Mouse (Mus musculus) testis, postnatal 10 days (tissue): ENCODE data around the gene Dtnb.
A peak's percentile ranks its signal among the peaks of the same experiment; 100 is the strongest.
"Not testable (repeated sequence)": the region's sequence is repeated elsewhere in the genome, so short reads cannot be mapped to it uniquely, and the experiment has no call there.

Experiments used
- DNase-seq: peaks from one replicate; pipeline ENCODE4 v3.0.0; 2021; ENCODE audit warnings: low spot score

Dtnb gene

DNA sequence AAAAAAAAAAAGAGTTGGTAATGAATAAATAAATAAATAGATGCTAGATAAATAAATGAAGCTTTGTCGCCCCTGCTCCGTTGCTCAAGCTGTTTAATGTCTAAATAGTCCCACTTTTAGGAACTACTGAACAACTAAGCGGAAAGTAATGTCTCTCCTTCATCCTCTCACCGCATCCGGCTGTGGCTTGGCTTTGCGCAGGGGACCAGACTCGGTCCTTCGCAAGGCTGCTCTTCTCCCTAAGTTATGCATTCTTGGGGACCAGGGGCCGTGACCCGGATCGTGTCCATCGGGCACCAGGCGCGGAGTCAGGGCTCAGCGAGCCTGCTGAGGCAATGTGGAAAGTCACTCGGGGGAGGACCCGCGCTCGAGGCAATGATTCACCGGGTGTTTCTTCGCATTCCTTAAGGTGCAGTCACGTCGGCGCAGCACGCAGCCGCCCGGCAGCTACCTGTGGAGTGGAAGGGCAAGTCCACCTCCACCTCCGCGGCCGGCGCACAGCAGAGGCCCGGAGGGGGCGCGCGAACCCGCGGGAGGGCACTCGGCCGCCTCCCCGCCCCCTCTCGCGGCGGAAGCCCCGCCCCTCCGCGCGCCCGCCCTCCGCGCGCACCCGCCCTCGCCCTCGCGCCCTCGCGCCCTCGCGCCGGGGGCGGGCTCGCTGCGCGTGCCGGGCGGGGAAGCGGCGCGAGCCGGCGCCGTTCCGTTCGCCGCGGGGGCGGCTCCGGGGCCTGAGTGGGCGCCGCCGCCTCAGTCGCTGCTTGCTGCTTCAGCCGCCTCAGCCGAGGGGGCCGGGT, at the start of gene Dtnb:
TSS of gene Dtnb (plus strand) at position 595 of the 794 bp plus-strand sequence.
- peak; percentile 86 for DNase-seq

DNA sequence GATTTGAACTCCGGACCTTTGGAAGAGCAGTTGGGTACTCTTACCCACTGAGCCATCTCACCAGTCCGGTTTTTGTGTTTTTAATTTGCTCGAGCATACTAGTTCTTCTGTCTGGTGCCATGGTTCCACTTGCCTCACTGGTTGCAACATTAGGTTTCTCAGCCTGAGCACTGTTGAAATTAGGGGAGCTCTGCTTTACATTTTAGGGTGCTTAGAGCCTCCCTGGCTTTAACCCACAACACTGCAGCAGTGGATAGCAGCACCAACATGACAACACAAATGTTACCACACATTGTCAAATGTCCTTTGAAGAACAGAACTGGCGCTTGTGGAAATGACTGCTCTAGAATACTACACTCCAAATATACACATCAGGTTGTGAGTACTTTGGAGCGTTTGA, 46.6 kb upstream of the Dtnb start:
- DNase-seq = no peak

DNA sequence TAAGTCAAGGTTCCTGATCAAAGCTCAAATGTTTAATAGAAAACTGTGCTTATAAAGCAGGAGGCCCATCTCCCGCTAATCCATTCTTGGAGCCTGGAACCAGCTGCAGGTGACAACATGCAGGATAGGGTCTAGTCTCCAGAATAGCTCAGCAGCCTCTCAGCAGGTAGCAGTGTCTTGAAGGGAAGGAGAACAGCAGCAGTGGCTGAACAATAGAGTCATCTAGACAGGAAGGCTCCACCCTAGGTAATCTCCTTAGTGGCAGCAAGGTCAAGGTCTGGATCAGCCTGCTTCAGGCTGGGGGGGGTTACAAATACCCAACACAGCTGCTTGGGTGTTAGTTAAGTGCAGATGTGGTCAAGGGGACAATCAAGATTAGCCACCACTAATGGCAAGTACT, 36.7 kb upstream of the Dtnb start:
- DNase-seq = not testable (repeated sequence)

DNA sequence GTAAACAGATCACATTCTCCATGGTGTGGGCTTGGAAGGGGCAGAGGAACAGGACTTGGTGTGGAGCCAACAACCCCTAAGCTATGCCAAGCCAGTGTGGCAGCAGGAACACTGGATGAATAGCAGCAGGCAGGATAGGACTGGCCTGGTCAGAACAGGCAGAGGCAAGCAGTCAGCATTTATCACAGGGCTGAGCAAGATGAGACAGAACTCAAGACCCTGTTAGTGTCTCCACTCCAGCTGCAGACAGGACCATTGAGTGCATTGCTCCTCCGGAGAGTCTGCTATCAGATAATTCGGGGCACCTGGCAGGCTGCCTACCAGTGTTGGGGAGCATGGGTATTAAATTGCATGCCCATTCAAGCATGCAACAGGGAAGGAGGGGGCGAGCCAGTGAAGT, 34.6 kb upstream of the Dtnb start:
- no peak for DNase-seq

DNA sequence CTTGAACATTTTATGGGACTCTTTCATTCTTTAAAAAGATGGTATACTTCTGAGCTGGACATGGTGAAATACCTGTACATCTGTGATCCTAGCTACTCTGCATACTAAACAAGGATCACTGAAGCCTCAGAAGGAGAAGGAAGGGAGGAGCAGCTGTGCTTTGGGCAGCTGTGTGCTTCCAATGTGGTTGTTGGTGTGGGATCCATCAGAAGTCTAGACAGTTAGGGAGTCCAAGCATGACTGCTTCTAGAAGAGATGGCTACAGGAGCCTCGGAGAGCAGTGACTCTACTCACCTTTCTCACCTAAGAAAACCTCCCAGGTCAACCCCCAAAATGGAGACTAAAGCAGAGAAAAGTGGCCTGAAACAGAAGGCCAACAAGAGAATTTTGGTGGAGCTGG, 34.1 kb upstream of the Dtnb start:
- DNase-seq = no peak

DNA sequence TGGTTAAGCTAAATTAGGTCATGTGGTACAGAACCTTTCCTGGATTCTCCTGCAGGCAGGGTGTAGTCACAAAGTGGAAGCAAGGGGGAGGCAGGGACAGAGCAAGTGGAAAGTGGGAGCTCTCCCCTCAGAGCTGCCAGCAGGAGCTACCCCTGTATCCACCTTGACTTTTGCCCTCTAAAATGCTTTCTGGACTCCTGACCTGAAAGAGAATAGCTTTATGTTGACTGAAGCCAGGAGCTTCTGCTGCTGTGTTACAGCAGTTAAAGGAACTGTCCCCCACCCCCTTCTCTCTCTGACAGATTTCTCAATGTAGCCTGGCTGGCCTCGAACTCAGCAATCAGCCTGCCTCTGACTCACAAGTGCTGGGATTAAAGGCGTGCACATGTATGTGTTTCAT, 32.6 kb upstream of the Dtnb start:
- no peak for DNase-seq

DNA sequence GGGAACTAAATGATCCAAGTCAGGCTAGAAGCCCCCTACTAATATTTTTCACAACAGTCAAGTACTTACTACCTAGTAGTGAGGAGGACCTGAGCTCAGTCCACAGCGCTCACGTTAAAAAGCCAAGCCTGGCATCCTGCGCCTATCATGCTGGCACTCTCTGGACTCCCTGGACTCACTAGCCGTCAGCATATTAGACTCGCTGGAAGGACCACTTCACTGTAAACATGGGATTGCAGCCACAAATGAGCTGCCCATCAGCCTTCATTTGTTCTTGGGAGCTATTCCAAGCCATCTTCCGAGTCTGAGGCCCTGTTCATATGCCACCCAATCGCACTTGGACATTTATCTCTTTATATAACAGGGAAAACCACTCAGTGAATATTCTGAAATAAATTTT, 31.3 kb upstream of the Dtnb start:
- no peak for DNase-seq

DNA sequence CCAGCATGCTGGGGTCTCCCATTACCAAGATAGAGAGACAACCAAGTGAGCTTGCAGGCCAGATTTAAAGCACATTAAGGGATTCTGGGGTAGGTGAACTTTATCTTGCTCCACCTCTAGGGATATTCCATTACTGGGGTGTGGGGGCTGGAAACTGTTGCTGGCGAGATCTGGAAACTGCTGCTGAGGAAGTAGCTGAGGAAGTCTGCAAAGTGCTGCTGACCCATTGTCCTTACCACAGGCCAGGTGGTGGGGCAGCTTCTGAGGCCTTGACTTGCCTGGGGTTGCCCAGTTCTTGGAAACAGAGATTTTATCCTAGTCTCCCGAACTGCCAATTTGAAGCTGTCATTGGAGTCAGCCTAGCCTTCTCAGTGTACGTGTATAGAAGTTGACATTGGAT, 26.7 kb upstream of the Dtnb start:
- no peak for DNase-seq

DNA sequence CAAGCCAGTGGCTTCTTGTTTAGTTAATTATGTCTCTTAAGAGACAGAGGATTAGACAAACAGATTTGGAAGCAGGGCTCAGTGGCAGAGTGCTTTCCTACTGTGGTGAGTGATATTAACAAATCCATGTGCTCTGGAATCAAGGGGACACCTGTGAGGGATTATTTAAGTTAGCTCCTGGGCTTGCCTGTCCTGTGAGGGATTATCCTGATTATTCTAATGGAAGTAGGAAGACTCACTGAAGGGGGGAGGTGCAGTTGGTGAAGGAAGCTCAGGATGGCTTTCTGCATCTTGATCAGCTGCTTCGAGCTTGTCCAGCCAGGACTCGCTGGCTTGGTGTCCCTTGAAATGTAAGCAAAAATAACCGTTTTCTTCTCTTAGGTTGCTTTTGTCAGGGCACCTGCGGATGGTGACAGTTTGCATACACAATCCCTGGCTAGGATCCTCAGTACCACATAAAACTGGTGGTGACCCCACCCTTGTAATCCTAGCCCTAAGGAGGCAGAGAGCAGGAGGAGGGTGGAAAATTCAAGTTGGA, 26.0 kb upstream of the Dtnb start:
- no peak for DNase-seq

DNA sequence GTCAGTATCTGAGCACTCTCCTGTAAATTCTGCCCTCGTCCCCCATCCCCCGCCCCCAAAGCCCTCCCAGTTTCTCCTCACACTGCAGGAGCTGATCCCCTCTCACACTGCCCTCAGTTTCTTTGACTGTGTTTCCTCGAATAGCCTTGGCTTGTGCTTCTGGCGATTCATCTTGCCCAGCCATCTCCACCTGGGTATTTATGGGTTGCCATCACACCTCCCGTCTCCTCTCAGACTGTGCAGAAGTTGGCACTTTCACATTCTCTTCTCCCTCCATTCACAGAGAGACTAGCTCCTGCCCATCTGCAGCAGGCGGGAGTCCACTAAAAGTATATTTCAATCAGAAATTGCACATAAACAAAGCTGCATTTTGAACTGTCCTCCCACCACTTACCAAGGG, 25.4 kb upstream of the Dtnb start:
- DNase-seq = no peak

DNA sequence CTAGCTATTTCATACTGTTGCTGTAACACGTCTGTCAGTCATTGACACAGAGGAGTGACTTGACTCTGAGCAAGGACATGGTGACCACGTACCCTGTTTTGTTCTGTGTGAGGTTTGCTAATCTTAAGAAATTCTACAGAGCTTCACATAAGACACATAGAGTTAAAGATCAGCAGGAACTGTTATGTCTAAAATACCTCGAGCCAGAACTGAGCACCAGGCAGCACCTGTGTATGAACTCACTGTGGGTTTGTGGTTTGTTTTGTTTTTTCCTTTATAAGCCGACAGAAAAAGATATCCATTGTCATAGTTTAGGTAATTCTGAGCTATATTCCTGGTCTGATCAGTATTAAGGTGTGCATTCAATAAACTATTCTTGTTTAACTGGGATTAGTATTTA, 24.7 kb upstream of the Dtnb start:
- DNase-seq = no peak

DNA sequence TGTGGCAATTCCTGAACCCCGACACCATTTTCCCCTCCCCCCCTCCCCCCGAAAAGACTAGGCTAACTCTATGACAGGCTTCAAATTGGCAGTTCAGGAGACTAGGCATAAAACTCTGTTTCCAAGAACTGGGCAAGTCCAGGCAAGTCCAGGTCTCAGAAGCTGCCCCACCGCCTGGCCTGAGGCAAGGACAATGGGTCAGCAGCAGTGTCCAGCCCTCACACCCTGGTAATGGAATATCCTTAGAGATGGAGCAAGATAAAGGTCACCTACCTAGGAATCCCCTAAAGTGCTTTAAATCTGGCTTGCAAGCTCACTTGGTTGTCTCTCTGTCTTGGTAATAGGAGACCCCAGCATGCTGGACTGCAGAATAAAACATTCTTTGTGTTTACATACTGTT, 24.3 kb upstream of the Dtnb start:
- DNase-seq = no peak

DNA sequence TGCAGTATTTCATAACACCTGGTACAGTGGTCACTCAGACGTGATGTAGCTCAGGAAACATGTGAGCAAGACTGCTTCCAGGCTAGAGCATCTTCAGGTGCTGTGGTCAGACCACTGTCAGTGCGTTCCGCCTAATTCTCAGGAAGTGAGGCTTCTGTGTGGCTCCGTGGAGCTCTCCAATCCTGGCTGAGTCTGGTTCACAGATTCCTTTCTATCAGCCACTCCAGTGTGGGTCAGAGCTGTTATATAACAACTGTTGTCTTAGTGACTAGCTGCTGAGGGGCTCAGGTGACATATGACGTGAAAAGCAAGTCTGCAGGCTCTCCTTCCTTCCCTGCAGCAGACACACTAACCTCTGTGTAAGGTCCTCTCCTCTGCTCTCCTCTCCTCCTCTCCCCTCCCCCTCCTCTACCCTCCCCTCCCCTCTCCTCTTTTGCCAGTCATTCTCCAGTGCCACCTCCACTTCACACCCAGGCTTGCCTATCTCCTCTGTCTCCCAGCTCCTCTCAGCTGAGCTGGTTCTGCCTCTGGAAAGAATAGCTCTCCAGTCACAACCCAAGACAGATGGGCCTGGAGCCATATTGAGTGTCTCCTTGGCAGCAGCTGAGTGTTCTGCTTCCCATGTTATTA, 23.5 kb upstream of the Dtnb start:
- DNase-seq = no peak

DNA sequence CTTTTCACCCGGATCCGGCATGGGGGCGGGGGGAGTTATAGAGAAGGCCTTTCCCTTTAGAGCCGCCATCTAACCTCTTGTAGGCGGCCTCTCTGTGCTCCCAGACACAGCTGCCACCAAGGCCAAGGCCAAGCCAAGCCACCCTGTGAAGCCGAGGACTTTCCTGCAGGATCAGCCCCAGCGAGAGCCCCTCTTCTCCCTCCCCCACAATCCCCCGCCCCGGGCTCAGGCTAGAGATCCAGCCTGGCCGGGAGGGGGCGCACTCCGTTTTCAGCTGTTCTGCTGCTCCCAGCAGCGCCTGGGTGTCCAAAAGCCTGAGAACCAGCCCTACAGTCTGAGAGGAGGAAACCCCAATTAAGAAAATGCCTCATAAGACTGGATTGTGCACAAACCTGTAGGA, 21.9 kb upstream of the Dtnb start:
- peak; percentile 83 for DNase-seq

DNA sequence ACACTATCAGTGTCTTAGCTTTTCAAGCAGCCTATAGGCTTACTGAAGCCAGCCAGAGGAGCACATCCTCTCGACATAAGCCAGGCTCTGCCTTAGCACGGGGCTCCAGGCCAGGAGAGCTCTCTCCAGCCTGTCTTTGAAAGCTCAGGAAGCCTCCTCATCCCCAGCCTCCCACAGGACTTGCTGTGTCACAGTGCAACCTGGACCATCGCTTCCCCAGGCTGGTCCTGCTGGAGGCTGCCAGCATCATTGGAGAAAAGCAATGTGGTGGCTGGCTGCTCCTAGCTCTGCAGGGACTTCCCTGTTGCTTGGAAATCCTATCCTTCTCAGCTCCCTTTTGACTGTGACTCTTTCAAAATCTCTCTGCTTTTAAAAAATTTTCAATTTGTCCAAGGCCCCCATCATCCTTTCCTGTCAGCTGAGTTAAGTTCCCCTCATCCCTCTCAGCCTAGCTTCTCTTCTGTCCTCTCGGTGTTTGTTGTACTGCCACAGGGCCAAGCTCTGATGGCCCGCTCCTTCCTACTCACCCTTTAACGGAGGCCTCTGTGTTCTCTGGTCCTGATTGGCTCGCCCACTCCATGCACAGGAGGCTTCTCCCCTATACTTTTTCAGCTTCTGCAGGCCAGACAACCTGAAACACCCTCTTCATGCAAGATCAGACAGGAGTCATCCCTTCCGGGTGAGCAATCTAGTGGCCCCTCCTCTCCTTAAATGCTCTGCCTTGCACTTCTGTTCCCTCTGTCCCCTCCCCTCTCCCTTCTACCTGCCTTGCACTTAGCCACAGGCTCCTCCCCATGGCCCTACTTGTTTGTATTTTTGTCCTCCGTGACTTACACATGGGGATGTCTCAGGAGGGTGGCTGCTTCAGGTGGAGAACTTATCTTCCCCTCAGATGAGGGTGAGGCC, 14.5 kb upstream of the Dtnb start:
- no peak for DNase-seq

DNA sequence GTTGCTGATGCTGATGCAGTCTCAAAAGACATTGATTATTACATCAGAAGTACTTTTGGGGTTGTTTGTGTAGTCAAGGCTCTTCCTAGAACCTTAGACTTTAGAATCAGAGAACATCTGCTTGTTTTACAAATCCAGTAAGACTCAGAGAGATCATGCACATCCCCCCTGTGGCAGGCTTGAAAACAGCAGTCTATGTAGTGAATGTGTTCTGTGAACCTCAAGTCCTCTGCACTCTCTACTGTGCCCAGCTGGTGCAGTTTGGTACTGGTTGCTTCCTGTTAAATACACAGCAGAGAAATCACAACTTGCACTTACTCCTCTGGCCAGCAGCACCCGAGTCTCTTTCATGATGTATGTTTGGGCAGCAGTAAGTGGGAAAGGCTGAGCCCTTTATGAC, 11.6 kb upstream of the Dtnb start:
- peak; percentile 79 for DNase-seq

DNA sequence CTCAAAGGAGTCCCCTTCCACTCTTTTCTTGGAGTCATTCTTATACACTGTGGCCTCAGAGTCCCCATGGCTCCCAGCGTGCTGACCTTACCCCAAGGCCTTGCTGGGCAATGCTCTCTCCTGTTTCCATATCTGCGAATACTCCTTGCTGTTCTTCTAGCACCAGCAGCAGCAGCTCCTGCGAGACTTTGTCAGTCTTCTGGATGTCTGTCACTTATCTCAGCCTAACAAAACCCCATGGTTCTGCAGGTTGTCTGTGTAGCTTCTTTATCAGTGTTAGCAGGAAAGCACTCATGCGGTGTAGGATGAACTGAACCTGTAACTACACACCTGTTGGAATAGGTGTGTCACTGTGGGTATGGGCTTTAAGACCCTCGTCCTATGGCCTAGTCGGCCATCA, 11.1 kb upstream of the Dtnb start:
- no peak for DNase-seq

DNA sequence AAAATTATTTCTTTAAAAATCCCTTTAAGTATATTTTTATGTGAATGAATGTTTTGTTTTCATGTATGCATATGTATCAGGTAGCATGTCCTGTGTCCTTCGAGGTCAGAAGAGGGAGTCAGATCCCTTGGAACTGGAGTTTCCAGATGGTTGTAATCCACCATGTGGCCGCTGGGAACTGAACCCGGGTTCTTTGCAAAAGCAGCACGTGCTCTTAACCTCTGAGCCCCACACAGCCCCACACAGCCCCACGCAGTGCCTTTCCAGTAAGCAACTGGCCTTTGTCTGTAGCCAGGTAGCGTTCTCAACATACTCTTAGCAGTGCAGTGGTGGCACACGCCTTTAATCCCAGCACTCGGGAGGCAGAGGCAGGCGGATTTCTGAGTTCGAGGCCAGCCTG, 9.4 kb upstream of the Dtnb start:
- DNase-seq = no peak

DNA sequence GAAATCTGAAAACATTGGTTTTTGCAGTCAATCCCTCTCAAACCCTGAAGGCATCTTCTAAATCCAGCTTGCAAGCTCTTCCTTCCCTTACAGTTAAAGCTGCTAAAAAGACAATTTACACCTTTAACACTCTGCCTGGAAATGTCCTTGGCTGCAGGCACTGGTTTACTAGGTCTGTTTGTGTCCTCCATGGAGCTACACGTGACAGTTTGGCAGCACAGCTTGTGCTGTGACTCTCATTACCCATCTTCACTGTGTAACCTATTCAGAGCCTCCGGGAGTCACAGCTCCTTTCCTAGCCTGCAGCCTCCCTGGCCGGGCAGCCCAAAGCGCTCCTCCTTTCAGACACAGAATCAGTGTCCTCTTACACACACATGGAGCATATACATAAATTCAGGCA, 8.5 kb upstream of the Dtnb start:
- DNase-seq = no peak

DNA sequence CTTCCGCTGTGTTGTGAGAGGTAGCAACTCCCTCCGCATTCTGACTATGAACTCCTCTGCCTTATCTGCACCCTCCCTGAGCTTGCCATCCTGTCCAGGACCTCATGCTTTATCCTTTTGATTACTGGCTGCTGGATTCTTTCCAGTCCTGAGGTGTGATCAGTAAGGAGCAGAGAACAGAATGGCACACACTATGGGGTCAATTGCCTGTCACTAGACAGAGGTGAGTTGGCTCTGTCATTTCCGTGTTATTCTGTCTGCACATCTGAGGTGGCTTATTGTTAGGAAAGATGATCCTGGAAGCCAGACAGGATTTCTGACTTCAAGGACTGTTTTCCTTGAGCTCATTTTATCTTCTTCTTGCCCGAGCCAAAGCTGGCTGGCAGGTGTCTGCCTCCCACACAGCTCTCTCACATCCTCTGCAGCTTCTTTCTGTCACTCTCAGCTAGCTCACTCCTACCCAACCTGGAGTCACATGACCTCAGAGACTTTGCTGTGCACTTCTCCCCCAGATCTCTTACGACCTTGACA, 3.7 kb upstream of the Dtnb start:
- no peak for DNase-seq

DNA sequence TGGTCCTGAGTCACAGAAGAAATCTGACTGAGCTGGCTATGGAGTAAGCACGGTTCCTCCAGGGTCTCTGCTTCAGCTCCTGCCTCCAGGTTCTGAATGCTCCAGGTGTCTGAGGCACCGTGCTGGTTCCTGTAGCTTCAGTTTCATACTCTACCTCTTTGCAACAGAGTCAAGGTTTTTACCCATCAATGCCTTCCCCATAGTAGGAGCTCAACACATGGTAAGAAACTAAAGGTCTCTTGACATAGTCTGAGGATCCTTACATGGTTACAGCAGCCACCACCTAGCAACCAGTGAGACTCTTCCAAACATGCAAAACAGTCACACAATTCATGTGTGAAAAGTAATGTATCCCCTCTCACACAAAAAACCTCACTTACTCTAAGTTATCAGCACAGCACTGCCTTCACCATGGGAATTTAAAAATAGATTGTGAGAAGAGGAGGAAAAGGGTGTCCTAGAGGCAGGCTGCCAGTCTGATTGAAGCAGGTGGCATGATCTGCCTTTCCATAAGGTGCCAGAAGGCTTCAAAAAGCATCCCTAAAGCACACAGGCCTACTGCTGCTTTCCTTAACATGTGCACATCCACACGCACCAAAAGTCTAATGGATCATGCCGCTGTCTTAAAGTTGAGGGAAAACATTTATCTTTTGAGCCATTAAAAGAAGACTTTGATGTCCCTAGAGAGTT, 1.3 kb upstream of the Dtnb start:
- DNase-seq = no peak
